Mouse (Mus musculus) layer of hippocampus, adult 8-10 months (tissue): ENCODE results near the gene Klb. TPM values are rescaled to one million over a fixed set of nuclear protein-coding genes. Genes with fewer than 3 reads are reported as not detected.

ENCODE experiments used
- DNase-seq, 2 experiments: peaks; one replicate each; pipeline ENCODE4 v3.0.0; 2022; ENCODE audit warnings: low spot score in 2 of 2
- total RNA-seq, 4 experiments: library from RNA; stranded (reverse); gene quantifications; 2 replicates each; pipeline ENCODE4 v1.2.4; 2022

Gene Klb
- total RNA-seq, 4 experiments from 2014 or later, result 0.43 to 0.76 (median 0.59) TPM

GRCm38 (mm10) chr5:65371551-65371950 lies 23.4 kb downstream of the Klb start:
- no peak for DNase-seq

DNA sequence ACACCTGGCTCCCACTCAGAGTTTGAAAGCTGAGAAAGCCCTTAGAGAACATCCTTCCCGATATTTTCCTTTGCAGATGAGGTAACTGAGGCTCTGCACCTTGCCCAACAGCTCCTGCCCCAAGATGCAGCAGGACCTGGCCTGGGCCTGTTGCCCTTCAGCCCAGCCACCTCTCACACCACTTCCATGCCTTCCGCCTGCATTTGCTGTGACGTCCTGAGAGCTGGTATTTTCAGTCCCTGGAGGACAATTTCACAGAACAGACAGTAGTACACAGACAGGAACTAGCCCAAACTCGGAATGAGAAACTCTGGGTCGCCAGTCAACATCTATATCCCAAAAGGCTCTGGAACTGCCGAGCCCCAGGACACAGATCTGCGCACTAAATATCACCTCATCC lies 26.6 kb downstream of the Klb start:
- DNase-seq, result no peak

DNA sequence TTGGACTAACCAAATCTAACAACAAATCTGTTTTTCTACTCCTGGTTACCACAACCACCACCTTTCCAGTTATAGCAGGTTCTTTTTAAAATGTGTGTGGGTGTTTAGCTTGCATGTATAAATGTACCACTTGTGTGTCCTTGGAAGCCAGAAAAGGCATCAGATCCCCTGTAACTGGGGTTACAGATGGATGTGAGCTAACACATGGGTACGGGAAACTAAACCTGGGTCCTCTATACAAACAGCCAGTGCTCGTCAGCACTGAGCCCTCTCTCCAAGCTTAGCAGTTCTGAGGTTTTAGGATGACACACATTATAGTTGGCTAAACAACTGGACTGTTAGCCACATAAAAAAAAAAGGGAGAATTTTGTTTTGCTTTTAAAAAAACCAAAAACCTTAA lies 37.6 kb downstream of the Klb start:
- no peak for DNase-seq

GRCm38 (mm10) chr5:65387008-65387867 lies 39.1 kb downstream of the Klb start:
- DNase-seq, result no peak

DNA sequence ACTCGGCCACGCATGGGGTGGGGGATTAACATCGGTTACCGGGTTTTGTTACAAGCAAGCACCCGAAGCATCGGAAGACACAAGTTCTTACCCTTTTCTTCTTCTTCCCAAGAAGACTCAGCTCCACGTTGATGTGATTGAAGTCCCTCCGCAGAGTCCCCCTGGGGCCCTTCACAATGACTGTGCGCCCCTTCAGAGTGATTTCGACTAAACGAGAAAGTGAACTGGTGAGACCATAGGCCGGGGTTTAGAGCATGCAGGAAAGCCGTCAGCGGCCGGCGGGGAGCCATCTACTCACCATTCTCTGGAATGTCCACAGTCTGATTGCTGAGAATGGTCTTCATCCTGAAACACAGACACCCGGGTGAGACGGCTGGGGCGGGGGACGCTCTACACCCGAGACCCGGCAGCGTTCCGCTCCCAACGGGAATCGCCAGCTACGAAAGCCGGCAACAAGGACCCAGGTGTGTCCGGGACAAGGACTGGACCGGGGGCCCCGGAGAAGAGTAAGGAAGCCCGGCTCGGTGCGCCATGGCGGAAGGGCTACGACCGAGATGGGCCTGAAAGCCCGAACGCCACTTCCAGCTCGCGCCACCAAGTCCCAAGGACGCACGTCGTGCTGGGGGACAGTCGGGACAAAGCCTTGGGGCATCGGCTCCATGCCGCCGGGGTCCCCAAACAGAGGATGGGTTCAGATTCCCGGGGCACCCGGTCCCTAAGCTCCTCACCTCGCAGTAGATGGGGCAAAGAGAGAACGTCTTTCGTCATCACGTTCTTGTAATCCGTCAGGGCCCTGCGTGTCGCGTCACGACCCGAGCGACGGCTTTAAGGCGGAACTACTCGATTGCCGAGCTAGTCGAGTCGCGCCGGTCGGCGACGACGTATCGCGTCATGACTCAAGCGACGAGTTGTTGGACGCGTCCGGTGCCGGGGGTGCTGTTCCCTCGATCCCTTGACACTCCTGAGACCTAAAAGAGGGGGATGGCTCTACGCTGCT lies 42.8 kb downstream of the Klb start, which contains the start of the genes Rpl9 and Lias:
Gene Rpl9 (minus strand): TSS at position 797 of the 997 bp plus-strand sequence.
Gene Lias (plus strand): TSS at position 850 of the 997 bp plus-strand sequence.
- peak; percentile 98 to 99 for DNase-seq

GRCm38 (mm10) chr5:65391753-65392152 lies 43.6 kb downstream of the Klb start:
- no peak for DNase-seq

GRCm38 (mm10) chr5:65394425-65394824 lies 46.3 kb downstream of the Klb start:
- DNase-seq, result no peak

DNA sequence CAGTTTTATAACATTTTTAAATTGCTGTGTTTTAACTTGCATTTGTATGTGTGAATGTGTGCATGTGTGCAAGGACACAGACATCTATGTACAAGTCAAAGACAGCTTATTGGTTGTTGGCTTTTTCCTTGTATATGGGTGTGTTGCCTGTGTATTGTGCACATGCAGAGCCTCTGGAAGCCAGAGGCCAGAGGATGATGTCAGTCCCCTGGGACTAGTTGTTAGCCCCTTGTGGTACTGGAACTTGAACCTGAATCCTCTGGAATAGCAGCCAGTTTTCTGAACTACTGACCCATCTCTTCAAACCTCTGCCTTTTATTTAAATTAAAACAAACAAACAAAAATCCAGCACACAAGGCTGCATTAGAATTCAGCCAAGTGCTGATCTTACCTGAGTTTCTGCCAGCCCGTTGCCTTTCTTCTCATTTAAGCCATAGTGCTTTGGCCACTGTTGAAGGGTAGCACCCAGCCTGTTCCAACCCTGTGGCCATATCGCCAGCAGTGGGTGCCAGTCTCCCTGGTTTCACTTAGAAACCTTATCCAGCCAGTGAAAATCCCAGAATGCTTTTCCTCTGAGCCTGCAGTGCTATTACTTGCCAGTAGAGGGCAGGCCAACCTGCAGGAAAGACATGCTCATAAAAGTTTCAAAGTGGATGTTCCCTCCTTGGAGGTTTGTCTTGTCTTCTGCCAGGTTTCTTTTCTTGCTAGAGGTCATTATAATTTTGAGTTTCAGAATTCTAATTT lies 53.3 kb downstream of the Klb start:
- DNase-seq, result peak; percentile 60 to 83

GRCm38 (mm10) chr5:65407989-65408388 lies 59.9 kb downstream of the Klb start:
- DNase-seq, result no peak

DNA sequence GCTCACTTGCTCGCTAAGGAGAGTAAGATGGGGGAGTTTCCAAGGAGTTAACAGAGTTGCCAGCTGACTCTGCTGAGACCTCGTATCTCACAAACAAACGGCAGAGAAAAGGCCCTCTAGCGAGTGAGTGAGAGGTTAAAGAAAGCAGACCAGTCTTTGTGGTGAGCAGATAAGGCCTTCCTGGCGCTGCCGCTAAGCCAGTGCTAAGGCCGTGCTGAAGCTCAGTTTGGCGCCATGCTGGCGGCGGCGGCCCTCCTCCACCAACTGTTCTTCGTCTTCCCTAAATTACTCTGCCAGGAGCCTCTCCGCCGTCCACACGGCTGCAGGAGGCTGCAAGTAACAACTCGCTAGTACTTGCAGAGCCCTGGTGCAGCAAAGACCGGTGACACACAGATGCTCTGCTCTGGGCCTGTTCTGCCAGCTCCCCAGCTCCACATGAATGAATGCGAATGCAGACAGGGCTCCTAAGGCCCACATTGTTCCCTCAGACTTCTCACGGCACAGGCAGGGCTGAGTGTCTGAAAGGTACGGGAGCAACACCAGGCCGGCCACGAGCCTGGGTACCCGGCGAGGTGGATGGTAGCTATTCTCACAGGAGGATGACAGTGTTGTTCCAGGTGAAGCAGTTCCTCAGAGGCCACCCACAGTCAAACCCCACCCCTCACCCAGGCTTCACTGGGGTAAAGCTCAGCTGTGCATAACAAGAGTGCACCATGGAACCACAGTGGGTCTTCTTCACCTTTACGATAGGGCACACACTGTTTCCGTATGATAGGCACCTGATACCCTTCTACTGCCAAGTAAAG lies 67.7 kb downstream of the Klb start:
- DNase-seq, result no peak

DNA sequence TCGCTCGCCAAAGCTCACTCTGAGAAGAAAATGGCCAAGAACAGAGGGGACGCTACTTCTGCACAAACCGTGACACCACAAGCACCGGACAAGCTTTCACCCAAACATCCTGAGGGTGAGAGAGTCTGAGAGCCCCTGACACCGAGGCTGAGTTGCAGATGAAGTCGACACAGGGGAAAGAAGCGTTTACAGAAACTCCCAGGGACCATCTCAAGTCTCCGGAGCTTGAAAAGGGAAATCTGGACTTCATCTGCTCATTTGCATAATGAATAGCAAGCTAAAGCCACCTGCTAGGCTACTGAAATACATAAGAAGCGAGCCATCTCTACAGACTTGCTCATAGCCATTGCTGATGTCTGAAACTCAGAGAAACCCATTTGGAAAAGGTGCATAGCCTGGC lies 71.0 kb downstream of the Klb start:
- DNase-seq, result no peak

- no peak for DNase-seq
Observed at GRCm38 (mm10) chr5:65420822-65421221, 72.7 kb downstream of the Klb start.

DNA sequence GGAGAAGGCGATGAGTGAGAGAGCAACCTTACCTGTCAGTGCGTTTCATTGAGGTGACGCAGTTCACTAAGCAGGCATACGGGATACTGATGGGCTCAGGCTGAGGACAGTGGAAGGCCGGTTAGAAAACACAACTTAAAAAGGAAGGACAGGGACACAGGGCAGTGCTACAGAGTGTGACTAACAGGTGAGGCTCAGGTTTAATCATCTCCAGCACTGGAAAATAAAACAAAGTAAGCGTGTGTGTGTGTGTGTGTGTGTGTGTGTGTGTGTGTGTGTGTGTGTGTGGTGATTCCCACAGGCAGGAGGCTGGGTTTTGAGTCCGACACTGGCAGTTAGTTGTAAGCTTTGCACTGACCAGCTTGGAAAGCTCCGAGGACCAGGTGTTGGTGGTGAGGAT lies 74.7 kb downstream of the Klb start:
- no peak for DNase-seq

DNA sequence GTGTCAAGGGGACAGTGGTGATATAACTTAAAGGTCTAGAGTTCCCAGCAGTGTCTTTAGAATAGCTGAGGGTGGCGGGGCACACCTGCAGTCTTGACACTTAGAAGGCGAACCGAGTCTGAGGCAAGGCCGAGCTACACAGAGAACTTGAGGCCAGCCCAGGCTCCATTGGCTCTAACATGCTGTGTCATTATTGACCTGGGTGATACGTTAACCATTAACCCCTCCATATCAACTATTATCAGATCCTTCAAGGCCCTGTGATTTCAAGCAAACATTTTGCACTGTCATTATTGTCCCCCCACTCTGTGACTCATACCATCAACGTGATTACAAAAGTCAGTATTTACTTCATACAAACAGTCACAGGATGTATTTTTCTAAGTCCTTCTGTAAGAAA lies 76.1 kb downstream of the Klb start:
- DNase-seq, result no peak

- no peak for DNase-seq
Observed at GRCm38 (mm10) chr5:65425251-65425650, 77.1 kb downstream of the Klb start.

DNA sequence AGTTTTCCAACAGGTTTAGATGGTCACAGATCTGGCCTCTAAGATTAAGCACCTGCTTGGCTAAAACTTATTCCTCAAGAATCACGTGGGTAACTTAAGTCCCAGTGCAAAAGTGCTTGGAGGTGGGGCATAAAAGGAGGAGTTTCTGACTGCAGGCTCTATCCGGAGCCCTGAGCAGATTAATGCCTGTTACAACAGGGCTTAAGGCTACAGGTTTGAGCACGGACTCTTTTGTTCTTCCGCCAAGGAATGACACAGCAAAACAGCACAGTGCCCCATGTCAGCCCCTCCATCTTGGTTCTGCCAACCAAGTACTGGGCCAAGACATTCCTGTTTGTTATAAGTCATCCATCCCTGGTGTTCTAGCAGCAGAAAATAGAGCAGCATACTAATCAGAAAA lies 80.2 kb downstream of the Klb start:
- no peak for DNase-seq

- no peak for DNase-seq
Observed at GRCm38 (mm10) chr5:65429441-65429840, 81.3 kb downstream of the Klb start.
